Mouse (Mus musculus) limb, embryonic 14.5 days (tissue): ENCODE results near the gene Prkaa1. TPM values are rescaled to one million over a fixed set of nuclear protein-coding genes. Genes with fewer than 3 reads are reported as not detected.

Source experiments
- ATAC-seq: fragments of 200-750 bp; cut with Nextera tagmentation; 2 replicates; pipeline ENCODE4 v1.8.0; 2017; ENCODE audit warnings: low read depth, moderate number of reproducible peaks, moderate TSS enrichment; ENCODE audit not compliant: low FRiP score
- DNase-seq: peaks from one replicate; pipeline ENCODE4 v3.0.0-alpha.2; 2015; ENCODE audit warnings: low spot score
- H3K27ac ChIP-seq: fragments of 300-500 bp; sonication (generic); replicated peaks from 2 replicates; pipeline ENCODE4 v1.5.1; 2014; ENCODE audit warnings: low read depth, mild to moderate bottlenecking, low read length, moderate library complexity, mixed read lengths
- H3K27me3 ChIP-seq: fragments of 300-500 bp; sonication (generic); 2 replicates; pipeline ENCODE4 v1.6.1; 2014; ENCODE audit warnings: low read length, mixed read lengths; ENCODE audit not compliant: control insufficient read depth, insufficient read depth
- H3K36me3 ChIP-seq: fragments of 300-500 bp; sonication (generic); 2 replicates; pipeline ENCODE4 v1.6.1; 2014; ENCODE audit warnings: mild to moderate bottlenecking, low read length, moderate library complexity, mixed read lengths; ENCODE audit not compliant: control insufficient read depth, insufficient read depth
- H3K4me1 ChIP-seq: fragments of 300-500 bp; sonication (generic); 2 replicates; pipeline ENCODE4 v1.6.1; 2014; ENCODE audit warnings: antibody characterized with exemption, low read length, mixed read lengths; ENCODE audit not compliant: control insufficient read depth, insufficient read depth
- H3K4me2 ChIP-seq: fragments of 300-500 bp; sonication (generic); replicated peaks from 2 replicates; pipeline ENCODE4 v1.6.1; 2014; ENCODE audit warnings: low read depth, mild to moderate bottlenecking, low read length, moderate library complexity; ENCODE audit not compliant: severe bottlenecking
- H3K4me3 ChIP-seq: fragments of 300-500 bp; sonication (generic); replicated peaks from 2 replicates; pipeline ENCODE4 v1.5.1; 2014; ENCODE audit warnings: low read length
- H3K9ac ChIP-seq: fragments of 300-500 bp; sonication (generic); 2 replicates; pipeline ENCODE4 v1.6.1; 2014; ENCODE audit warnings: mild to moderate bottlenecking, low read depth, low read length, moderate library complexity; ENCODE audit not compliant: severe bottlenecking
- H3K9me3 ChIP-seq: fragments of 300-500 bp; sonication (generic); 2 replicates; pipeline ENCODE4 v1.6.1; 2016; ENCODE audit warnings: low read length; ENCODE audit not compliant: control insufficient read depth
- POLR2A ChIP-seq: fragments of 200-500 bp; IDR thresholded peaks from 2 replicates; pipeline ENCODE4 v1.8.0; 2012; ENCODE audit warnings: inconsistent platforms, mild to moderate bottlenecking, moderate library complexity, borderline replicate concordance; ENCODE audit not compliant: insufficient read depth, insufficient read length; ENCODE audit errors: extremely low read depth
- WGBS: fragments of 180-500 bp; shearing (Covaris S2); extraction: QIAGEN DNeasy Blood & Tissue Kit; methylation state at CpG from one replicate; pipeline ENCODE4 v1.1.7; 2014; 5-methylcytosine and 5-hydroxymethylcytosine counted together
- polyA plus RNA-seq, 2 experiments: library from polyadenylated mRNA; depleted of rRNA in 1 of 2; stranded (reverse) in 1 of 2; unstranded in 1 of 2; fragments of >200 nt; fragmentation: Nextera tagmentation in 1 of 2; extraction: Ambion mirVana in 1 of 2; gene quantifications; 2 replicates each; pipeline versions ENCODE4 v1.2.1 to v1.2.3; 2012 to 2014

The Prkaa1 gene
- polyA plus RNA-seq, 2 experiments, result 13.5 to 17.7 TPM

GRCm38 (mm10) chr15:5145196-5145945 lies 1.7 kb downstream of the Prkaa1 start:
- peaks cover 21% of the 10 kb centered on the region for H3K4me1 ChIP-seq
- TF ChIP-seq POLR2A, result no peak
- H3K9me3 ChIP-seq, result no peaks in the 10 kb centered on the region
- 43% methylated on average over 9 of the region's 9 CpGs for WGBS
- no peaks in the 10 kb centered on the region for H3K36me3 ChIP-seq
- H3K4me3 ChIP-seq, result peak overlapping the region; percentile 86
- H3K4me2 ChIP-seq, result peak overlapping the region; percentile 50
- DNase-seq (no peak), ATAC-seq (no peak)
- H3K27me3 ChIP-seq, result no peaks in the 10 kb centered on the region
- H3K9ac ChIP-seq, result no peak overlapping the region
- no peak overlapping the region for H3K27ac ChIP-seq

- 20% methylated on average over 4 of the region's 4 CpGs for WGBS
- Histone ChIP-seq H3K4me2 (0 out of 2 replicates have a peak overlapping the region, but pooled peaks have one; percentile 13), H3K36me3 (no peaks in the 10 kb centered on the region), H3K9me3 (no peaks in the 10 kb centered on the region), H3K27me3 (no peaks in the 10 kb centered on the region), H3K4me3 (no peak overlapping the region), H3K27ac (no peak overlapping the region), H3K9ac (no peak overlapping the region), H3K4me1 (peaks cover 21% of the 10 kb centered on the region)
- no peak for TF ChIP-seq POLR2A
- peak; percentile 58 for DNase-seq
- ATAC-seq, result no peak
Measured at GRCm38 (mm10) chr15:5149187-5149586, 5.5 kb downstream of the Prkaa1 start.

- WGBS, result 98% methylated on average over 6 of the region's 6 CpGs
- no peak overlapping the region for H3K4me2 ChIP-seq
- H3K36me3 ChIP-seq, result no peaks in the 10 kb centered on the region
- no peak for TF ChIP-seq POLR2A
- no peak overlapping the region for H3K9ac ChIP-seq
- no peaks in the 10 kb centered on the region for H3K9me3 ChIP-seq
- H3K27ac ChIP-seq, result no peak overlapping the region
- H3K4me1 ChIP-seq, result peaks cover 15% of the 10 kb centered on the region
- ATAC-seq (no peak), DNase-seq (no peak)
- no peak overlapping the region for H3K4me3 ChIP-seq
- H3K27me3 ChIP-seq, result no peaks in the 10 kb centered on the region
Measured at GRCm38 (mm10) chr15:5152171-5152570, 8.5 kb downstream of the Prkaa1 start.

GRCm38 (mm10) chr15:5154621-5155020 lies 11.0 kb downstream of the Prkaa1 start:
- Histone ChIP-seq H3K4me3 (no peak overlapping the region), H3K9ac (no peak overlapping the region), H3K4me2 (no peak overlapping the region), H3K27ac (no peak overlapping the region), H3K9me3 (no peaks in the 10 kb centered on the region), H3K36me3 (no peaks in the 10 kb centered on the region), H3K27me3 (no peaks in the 10 kb centered on the region), H3K4me1 (no peaks in the 10 kb centered on the region)
- WGBS, result 84% methylated on average over 9 of the region's 9 CpGs
- no peak for ATAC-seq
- no peak for DNase-seq
- TF ChIP-seq POLR2A, result no peak

GRCm38 (mm10) chr15:5155093-5155492 lies 11.4 kb downstream of the Prkaa1 start:
- no peak overlapping the region for H3K9ac ChIP-seq
- TF ChIP-seq POLR2A, result no peak
- DNase-seq, result no peak
- H3K4me1 ChIP-seq, result no peaks in the 10 kb centered on the region
- WGBS, result 60% methylated on average over 5 of the region's 5 CpGs
- no peak for ATAC-seq
- H3K27ac ChIP-seq, result no peak overlapping the region
- 0 out of 2 replicates have a peak, but pooled peaks cover 1% of the 10 kb centered on the region for H3K36me3 ChIP-seq
- no peak overlapping the region for H3K4me3 ChIP-seq
- H3K27me3 ChIP-seq, result no peaks in the 10 kb centered on the region
- no peak overlapping the region for H3K4me2 ChIP-seq
- H3K9me3 ChIP-seq, result no peaks in the 10 kb centered on the region

- DNase-seq (no peak), ATAC-seq (no peak)
- whole genome bisulfite sequencing, result 86% methylated on average over 4 of the region's 4 CpGs
- Histone ChIP-seq H3K4me2 (no peak overlapping the region), H3K4me3 (no peak overlapping the region), H3K27ac (no peak overlapping the region), H3K9me3 (no peaks in the 10 kb centered on the region), H3K4me1 (no peaks in the 10 kb centered on the region), H3K36me3 (peaks cover 8% of the 10 kb centered on the region; the same call in 1 of the 2 replicates), H3K9ac (no peak overlapping the region), H3K27me3 (no peaks in the 10 kb centered on the region)
- TF ChIP-seq POLR2A, result no peak
Measured at GRCm38 (mm10) chr15:5156355-5156754, 12.7 kb downstream of the Prkaa1 start.
